Mouse (Mus musculus) hindbrain, embryonic 14.5 days (tissue): Measurements from ENCODE around the gene Psmd7. TPM values are rescaled to one million over a fixed set of nuclear protein-coding genes. Genes with fewer than 3 reads are reported as not detected.
"Not testable (repeated sequence)": the region's sequence is repeated elsewhere in the genome, so short reads cannot be mapped to it uniquely, and the experiment has no call there.

Experiments
- ATAC-seq: fragments of 200-750 bp; cut with Nextera tagmentation; 2 replicates; pipeline ENCODE4 v1.8.0; 2017; ENCODE audit warnings: moderate number of reproducible peaks, mild to moderate bottlenecking, moderate TSS enrichment, moderate library complexity; ENCODE audit not compliant: low FRiP score
- DNase-seq: peaks from one replicate; pipeline ENCODE4 v3.0.0-alpha.2; 2015; ENCODE audit warnings: low spot score
- H3K27ac ChIP-seq: fragments of 300-500 bp; sonication (generic); 2 replicates; pipeline ENCODE4 v1.5.1; 2014; ENCODE audit warnings: mild to moderate bottlenecking, moderate library complexity
- H3K27me3 ChIP-seq: fragments of 300-500 bp; sonication (generic); 2 replicates; pipeline ENCODE4 v1.6.1; 2014; ENCODE audit warnings: mild to moderate bottlenecking, low read length, mixed read lengths; ENCODE audit not compliant: control insufficient read depth, insufficient read depth
- H3K36me3 ChIP-seq: fragments of 300-500 bp; sonication (generic); replicated peaks from 2 replicates; pipeline ENCODE4 v1.6.1; 2014; ENCODE audit not compliant: control insufficient read depth, insufficient read depth
- H3K4me1 ChIP-seq: fragments of 300-500 bp; sonication (generic); replicated peaks from 2 replicates; pipeline ENCODE4 v1.6.1; 2014; ENCODE audit warnings: antibody characterized with exemption, low read length, mixed read lengths; ENCODE audit not compliant: control insufficient read depth, insufficient read depth
- H3K4me2 ChIP-seq: fragments of 300-500 bp; sonication (generic); replicated peaks from 2 replicates; pipeline ENCODE4 v1.6.1; 2014; ENCODE audit warnings: mild to moderate bottlenecking, moderate library complexity
- H3K4me3 ChIP-seq: fragments of 300-500 bp; sonication (generic); replicated peaks from 2 replicates; pipeline ENCODE4 v1.5.1; 2014; ENCODE audit warnings: mild to moderate bottlenecking, low read length
- H3K9ac ChIP-seq: fragments of 300-500 bp; sonication (generic); 2 replicates; pipeline ENCODE4 v1.6.1; 2014
- H3K9me3 ChIP-seq: fragments of 300-500 bp; sonication (generic); 2 replicates; pipeline ENCODE4 v1.6.1; 2016; ENCODE audit warnings: low read length; ENCODE audit not compliant: control insufficient read depth
- WGBS: fragments of 180-500 bp; shearing (Covaris S2); extraction: QIAGEN DNeasy Blood & Tissue Kit; methylation state at CpG from one replicate; pipeline ENCODE4 v1.1.7; 2014; 5-methylcytosine and 5-hydroxymethylcytosine counted together
- polyA plus RNA-seq: library from polyadenylated mRNA; unstranded; fragments of >200 nt; fragmentation: Nextera tagmentation; extraction: Ambion mirVana; gene quantifications from 2 replicates; pipeline ENCODE4 v1.2.1, GENCODE M21; 2014

Psmd7 gene
- 219 and 236 TPM in 2 replicates for polyA plus RNA-seq

- ATAC-seq (peak; percentile 95), DNase-seq (peak; percentile 93)
- Histone ChIP-seq H3K4me3 (peak within 1 kb of the TSS; percentile 91), H3K9me3 (no peaks in the 10 kb centered on the region), H3K27me3 (no peaks in the 10 kb centered on the region), H3K4me2 (peak within 1 kb of the TSS; percentile 74), H3K27ac (peak within 1 kb of the TSS; percentile 92), H3K36me3 (peaks cover 30% of the 10 kb centered on the region), H3K9ac (peak within 1 kb of the TSS; percentile 89), H3K4me1 (no peaks in the 10 kb centered on the region; the same call in 1 of the 2 replicates)
- whole genome bisulfite sequencing: 2% methylated on average over 60 of the region's 65 CpGs
Observed at GRCm38 (mm10) chr8:107587995-107588780, at the start of gene Psmd7. TSS of gene Psmd7 (minus strand) at chr8:107588464.

GRCm38 (mm10) chr8:107633734-107634133, 45.5 kb upstream of the Psmd7 start:
- no peak overlapping the region for H3K4me3 ChIP-seq
- no peak for DNase-seq
- no peak overlapping the region for H3K9ac ChIP-seq
- WGBS: 97% methylated on average over 2 of the region's 2 CpGs
- H3K27me3 ChIP-seq: no peaks in the 10 kb centered on the region
- no peak overlapping the region for H3K27ac ChIP-seq
- no peaks in the 10 kb centered on the region for H3K9me3 ChIP-seq
- H3K4me2 ChIP-seq: no peak overlapping the region
- ATAC-seq: no peak
- no peaks in the 10 kb centered on the region for H3K4me1 ChIP-seq
- no peaks in the 10 kb centered on the region for H3K36me3 ChIP-seq

GRCm38 (mm10) chr8:107629701-107630100, 41.4 kb upstream of the Psmd7 start:
- no peak for DNase-seq
- Histone ChIP-seq H3K27ac (no peak overlapping the region), H3K4me1 (no peaks in the 10 kb centered on the region), H3K9me3 (no peaks in the 10 kb centered on the region), H3K4me3 (no peak overlapping the region), H3K27me3 (no peaks in the 10 kb centered on the region), H3K36me3 (no peaks in the 10 kb centered on the region), H3K9ac (no peak overlapping the region), H3K4me2 (no peak overlapping the region)
- 49% methylated on average over 11 of the region's 11 CpGs for WGBS
- ATAC-seq: no peak

GRCm38 (mm10) chr8:107628501-107629149, 40.4 kb upstream of the Psmd7 start:
- H3K27me3 ChIP-seq: no peaks in the 10 kb centered on the region
- no peaks in the 10 kb centered on the region for H3K36me3 ChIP-seq
- WGBS: 75% methylated on average over 8 of the region's 8 CpGs
- no peaks in the 10 kb centered on the region for H3K9me3 ChIP-seq
- DNase-seq (no peak), ATAC-seq (no peak)
- no peak overlapping the region for H3K9ac ChIP-seq
- no peak overlapping the region for H3K4me2 ChIP-seq
- no peak overlapping the region for H3K4me3 ChIP-seq
- no peaks in the 10 kb centered on the region for H3K4me1 ChIP-seq
- H3K27ac ChIP-seq: no peak overlapping the region

- WGBS: 69% methylated on average over 9 of the region's 9 CpGs
- Histone ChIP-seq H3K27ac (no peak overlapping the region), H3K9me3 (no peaks in the 10 kb centered on the region), H3K9ac (no peak overlapping the region), H3K4me3 (no peak overlapping the region), H3K36me3 (no peaks in the 10 kb centered on the region), H3K4me1 (no peaks in the 10 kb centered on the region), H3K4me2 (no peak overlapping the region), H3K27me3 (no peaks in the 10 kb centered on the region)
- ATAC-seq (no peak), DNase-seq (no peak)
Observed at GRCm38 (mm10) chr8:107627881-107628280, 39.6 kb upstream of the Psmd7 start.

- not testable (repeated sequence) for H3K4me3 ChIP-seq, H3K9ac ChIP-seq, H3K27ac ChIP-seq, H3K27me3 ChIP-seq, H3K4me1 ChIP-seq, DNase-seq, H3K36me3 ChIP-seq, ATAC-seq, H3K4me2 ChIP-seq, H3K9me3 ChIP-seq
Observed at GRCm38 (mm10) chr8:107624301-107624700, 36.0 kb upstream of the Psmd7 start.

GRCm38 (mm10) chr8:107621930-107622623, 33.8 kb upstream of the Psmd7 start:
- no peak overlapping the region for H3K4me2 ChIP-seq
- H3K27me3 ChIP-seq: no peaks in the 10 kb centered on the region
- no peaks in the 10 kb centered on the region for H3K36me3 ChIP-seq
- no peak overlapping the region for H3K4me3 ChIP-seq
- H3K9me3 ChIP-seq: no peaks in the 10 kb centered on the region
- no peak overlapping the region for H3K9ac ChIP-seq
- no peak for DNase-seq
- 87% methylated on average over 10 of the region's 10 CpGs for WGBS
- ATAC-seq: no peak
- no peak overlapping the region for H3K27ac ChIP-seq
- H3K4me1 ChIP-seq: no peaks in the 10 kb centered on the region

GRCm38 (mm10) chr8:107621136-107621535, 32.9 kb upstream of the Psmd7 start:
- H3K9ac ChIP-seq: no peak overlapping the region
- H3K9me3 ChIP-seq: no peaks in the 10 kb centered on the region
- H3K4me1 ChIP-seq: no peaks in the 10 kb centered on the region
- no peak overlapping the region for H3K4me3 ChIP-seq
- H3K4me2 ChIP-seq: no peak overlapping the region
- 65% methylated on average over 3 of the region's 3 CpGs for WGBS
- H3K36me3 ChIP-seq: no peaks in the 10 kb centered on the region
- H3K27ac ChIP-seq: no peak overlapping the region
- ATAC-seq (no peak), DNase-seq (no peak)
- no peaks in the 10 kb centered on the region for H3K27me3 ChIP-seq

GRCm38 (mm10) chr8:107618499-107618898, 30.2 kb upstream of the Psmd7 start:
- H3K4me1 ChIP-seq: no peaks in the 10 kb centered on the region
- no peak overlapping the region for H3K27ac ChIP-seq
- no peaks in the 10 kb centered on the region for H3K27me3 ChIP-seq
- 84% methylated on average over 10 of the region's 10 CpGs for WGBS
- no peaks in the 10 kb centered on the region for H3K36me3 ChIP-seq
- H3K9me3 ChIP-seq: no peaks in the 10 kb centered on the region
- DNase-seq (no peak), ATAC-seq (no peak)
- H3K9ac ChIP-seq: no peak overlapping the region
- H3K4me3 ChIP-seq: no peak overlapping the region
- no peak overlapping the region for H3K4me2 ChIP-seq
